8 mouse cellular contexts compared by ENCODE assay signal in genomic region chr10:39730976-39731735, GRCm38 (mm10). TPM values are rescaled to one million over a fixed set of nuclear protein-coding genes. Genes with fewer than 3 reads are reported as not detected.
DNase-seq lines count a peak whose midpoint lies in the region; ATAC-seq and TF ChIP-seq lines count a peak whose summit lies in the region.

No protein-coding gene starts in this region.

- no peaks in the 10 kb centered on the region for H3K27me3 ChIP-seq in G1E (ENCODE audit: insufficient read depth, low read length)
- no peaks in the 10 kb centered on the region for H3K27me3 ChIP-seq in forebrain, embryonic 15.5 days
- no peaks in the 10 kb centered on the region for H3K27me3 ChIP-seq in lung, embryonic 14.5 days (ENCODE audit: insufficient read depth, low read length)

- peaks cover 11% of the 10 kb centered on the region for H3K4me1 ChIP-seq in G1E (ENCODE audit: insufficient read depth, low read depth, low read length)
- H3K4me1 ChIP-seq in forebrain, embryonic 15.5 days: peaks cover 26% of the 10 kb centered on the region
- no peaks in the 10 kb centered on the region for H3K4me1 ChIP-seq in lung, embryonic 14.5 days (ENCODE audit: insufficient read depth)

- under 1% methylated on average over 58 of the region's 66 CpGs for WGBS in forebrain, embryonic 15.5 days
- WGBS in lung, embryonic 14.5 days: under 1% methylated on average over 45 of the region's 66 CpGs

- peaks cover 3% of the 10 kb centered on the region for H3K36me3 ChIP-seq in G1E (replicated peaks)
- H3K36me3 ChIP-seq in forebrain, embryonic 15.5 days: no peaks in the 10 kb centered on the region
- no peaks in the 10 kb centered on the region for H3K36me3 ChIP-seq in lung, embryonic 14.5 days (ENCODE audit: insufficient read depth)

- H3K4me3 ChIP-seq in G1E (ENCODE audit: low read depth, low read length): peak overlapping the region; percentile 93
- H3K4me3 ChIP-seq in forebrain, embryonic 15.5 days: peak overlapping the region; percentile 92
- H3K4me3 ChIP-seq in layer of hippocampus, adult 2 months: peak overlapping the region; percentile 100
- H3K4me3 ChIP-seq in lung, embryonic 14.5 days (ENCODE audit: low read depth, low read length): peak overlapping the region; percentile 87

- no peaks in the 10 kb centered on the region for H3K9me3 ChIP-seq in G1E (replicated peaks)
- no peaks in the 10 kb centered on the region for H3K9me3 ChIP-seq in forebrain, embryonic 15.5 days
- H3K9me3 ChIP-seq in lung, embryonic 14.5 days (ENCODE audit: low read depth, low read length): peaks cover 5% of the 10 kb centered on the region; the same call in 1 of the 2 replicates

- ATAC-seq in G1E (ENCODE audit: extremely low read depth, insufficient number of reproducible peaks, low FRiP score, poor library complexity, severe bottlenecking): peak; percentile 59
- peak; percentile 88 for ATAC-seq in forebrain, embryonic 15.5 days (replicated peaks)
- ATAC-seq in lung, embryonic 14.5 days (ENCODE audit: insufficient read depth): peak; percentile 94
- peak; percentile 60 for ATAC-seq in neutrophil, adult 5-6 weeks (ENCODE audit: extremely low read depth, insufficient number of reproducible peaks, low FRiP score, poor library complexity, severe bottlenecking)

- peak overlapping the region; percentile 96 for H3K9ac ChIP-seq in forebrain, embryonic 15.5 days (replicated peaks)
- H3K9ac ChIP-seq in lung, embryonic 14.5 days: peak overlapping the region; percentile 95

- H3K27ac ChIP-seq in forebrain, embryonic 15.5 days (replicated peaks): peak overlapping the region; percentile 100
- H3K27ac ChIP-seq in layer of hippocampus, adult 2 months: peak overlapping the region; percentile 98
- peak overlapping the region; percentile 100 for H3K27ac ChIP-seq in lung, embryonic 14.5 days (ENCODE audit: low read depth)

- intact Hi-C loops in heart, postnatal 14 days (cut with DNase I): loop anchor here (5.0 kb wide), 3 partner anchors 119 to 559 kb away; partner anchors contain the start of gene Traf3ip2

- peak; percentile 78 for DNase-seq in G1E (ENCODE audit: low spot score)
- peak; percentile 95 for DNase-seq in cerebellum, adult 11 months
- DNase-seq in heart, postnatal 14 days: peak; percentile 95 to 96
- DNase-seq in layer of hippocampus, adult 2 months (ENCODE audit: low spot score in 2 of 2): peak; percentile 80 to 81
- peak; percentile 96 for DNase-seq in lung, embryonic 14.5 days
- DNase-seq in thymus, postnatal 14 days: peak; percentile 94

- no peak for TF ChIP-seq CTCF in G1E (IDR thresholded peaks at IDR 0.05; ENCODE audit: low read depth, low read length)
- peak; percentile 46 for TF ChIP-seq CTCF in layer of hippocampus, adult 2 months (conservative IDR thresholded peaks at IDR 0.05)
- peak; percentile 11; the same call in 1 of the 2 replicates for TF ChIP-seq CTCF in lung, embryonic 14.5 days (IDR thresholded peaks at IDR 0.05; ENCODE audit: low read depth)

- peak overlapping the region; percentile 64 for H3K4me2 ChIP-seq in forebrain, embryonic 15.5 days (replicated peaks)
- H3K4me2 ChIP-seq in lung, embryonic 14.5 days: peak overlapping the region; percentile 70

RNA-seq across cellular contexts. Expression of gene Rev3l, which starts 0.8 kb away (rescaled TPM):
- total RNA-seq in G1E (2014; fragmentation: Nextera tagmentation) (70.5 and 76.6 TPM in 2 replicates), G1E (2017) (35.0 and 44.0 TPM in 2 replicates)
- polyA plus RNA-seq in G1E (2012): 1.6 and 1.8 TPM in 2 replicates
- 24.1 and 26.4 TPM in 2 replicates for polyA plus RNA-seq in forebrain, embryonic 15.5 days (2015; fragmentation: Nextera tagmentation; extraction: Ambion mirVana)
- 10 to 100 TPM; 20.9 to 23.8 TPM for total RNA-seq in heart, postnatal 14 days (2021)
- total RNA-seq in layer of hippocampus, adult 2 months (2021): 10 to 100 TPM; 39.4 to 41.1 TPM
- 30.3 TPM in 2 replicates for polyA plus RNA-seq in lung, embryonic 14.5 days (2014; fragmentation: Nextera tagmentation; extraction: Ambion mirVana)
- total RNA-seq in neutrophil, adult 5-6 weeks (2017): 36.4 and 37.3 TPM in 2 replicates

Comparison
In these comparisons a context has a peak if more than half of its experiments do, and no peak if none do; other contexts are left out.
1. Peak in every context shown above with its lines: DNase-seq, ATAC-seq, H3K4me3 ChIP-seq and H3K27ac ChIP-seq.